Mouse (Mus musculus) thymus, adult 18-20 months (tissue): ENCODE results near the gene Lpin2.

Experiments
- DNase-seq, 2 experiments: peaks; one replicate each; pipeline ENCODE4 v3.0.0; 2022; ENCODE audit warnings: mixed read lengths in 2 of 2

The Lpin2 gene

GRCm38 (mm10) chr17:71177336-71177735 is 5.0 kb upstream of the Lpin2 start:
- no peak for DNase-seq

DNA sequence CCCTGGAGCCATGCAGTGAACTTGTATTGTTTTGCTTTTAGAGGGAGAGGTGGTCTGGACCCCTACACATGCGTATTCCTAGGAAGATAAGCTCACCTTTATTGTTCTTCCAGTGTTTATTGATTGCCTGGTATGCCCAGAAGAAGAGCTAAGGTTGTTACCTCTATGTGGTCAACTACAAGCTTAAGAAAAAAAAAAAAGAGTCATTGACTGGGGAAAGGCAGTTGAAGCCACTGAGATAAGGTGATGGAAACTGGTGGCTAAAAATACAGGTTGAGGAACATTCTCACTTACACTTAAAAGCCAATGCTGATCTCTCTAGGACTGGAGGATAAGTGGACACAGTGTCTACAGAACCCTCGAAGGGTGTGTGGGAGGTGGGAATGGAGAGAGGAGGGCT is 4.4 kb upstream of the Lpin2 start:
- no peak for DNase-seq

DNA sequence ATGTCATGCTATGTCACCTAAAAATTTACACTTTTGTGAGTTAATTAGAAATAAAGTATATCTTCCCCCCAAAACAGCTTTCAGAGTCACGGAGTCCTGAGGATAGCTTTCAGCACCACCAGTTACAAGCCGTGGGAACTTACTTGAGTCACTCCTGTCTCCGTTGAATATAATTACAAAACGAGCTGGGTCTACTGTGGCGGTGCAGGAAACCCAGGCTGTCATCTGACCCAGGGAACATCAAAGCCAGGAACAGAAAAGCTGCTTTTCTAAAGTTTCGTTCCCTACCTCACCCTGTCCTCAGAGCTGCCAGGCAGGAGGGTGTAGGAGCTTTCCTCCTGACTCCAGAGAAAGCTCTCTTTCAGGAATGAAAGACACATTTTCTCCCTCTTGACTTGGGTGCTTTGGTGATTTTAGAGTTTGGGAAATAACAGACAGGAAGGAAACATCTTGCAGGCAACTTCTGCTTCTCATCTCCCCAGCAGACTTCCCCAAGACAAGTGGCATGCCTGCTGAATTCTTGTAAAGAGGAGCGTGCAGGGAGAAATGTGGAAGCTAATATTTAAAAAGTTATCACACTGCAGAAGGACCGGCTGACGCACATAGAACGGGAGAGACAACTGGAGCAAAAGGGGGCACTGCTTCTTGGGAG is 3.7 kb upstream of the Lpin2 start:
- no peak for DNase-seq

GRCm38 (mm10) chr17:71179551-71180309 is 2.6 kb upstream of the Lpin2 start:
- no peak for DNase-seq

- DNase-seq, result no peak
Measured at GRCm38 (mm10) chr17:71180601-71181000, 1.8 kb upstream of the Lpin2 start.

DNA sequence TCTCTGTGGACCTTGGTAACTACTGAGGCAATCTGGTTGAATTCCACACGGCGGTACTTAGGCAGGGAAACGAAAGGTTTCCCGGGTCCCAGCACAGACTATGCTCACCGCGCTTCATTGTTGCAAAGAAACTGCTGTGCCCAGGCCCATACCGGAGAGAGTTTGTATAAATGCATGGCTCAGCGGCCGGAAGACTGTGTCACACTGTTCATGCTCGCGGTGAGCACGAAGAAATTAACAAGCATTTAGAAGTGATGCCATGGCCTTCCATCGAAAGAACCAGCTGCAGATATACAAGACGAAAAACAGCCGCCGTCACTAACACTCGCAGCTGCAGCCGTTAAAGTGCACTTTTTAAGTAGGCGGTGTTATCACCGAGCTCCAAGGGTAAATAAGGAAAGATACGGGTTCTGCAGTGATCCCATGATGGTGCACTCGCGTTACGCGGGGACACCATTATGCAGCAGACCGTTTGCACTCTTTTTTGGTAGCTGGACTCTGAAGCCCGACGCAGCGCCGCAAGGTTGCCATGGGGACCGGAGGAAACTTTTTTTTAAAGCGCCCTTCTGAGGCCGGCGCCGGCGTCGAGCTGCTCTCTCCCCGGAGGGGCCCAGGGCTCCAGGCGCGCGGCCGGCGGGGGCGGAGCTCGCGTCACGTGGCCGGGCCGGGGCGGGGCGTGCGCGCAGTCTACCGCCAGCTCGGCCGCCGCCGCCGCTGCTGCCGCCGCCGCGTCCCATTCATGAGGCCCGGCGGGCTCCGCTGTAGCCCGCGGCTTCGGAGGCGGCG is 704 bp downstream of the Lpin2 start:
- peak; percentile 81 to 83 for DNase-seq

DNA sequence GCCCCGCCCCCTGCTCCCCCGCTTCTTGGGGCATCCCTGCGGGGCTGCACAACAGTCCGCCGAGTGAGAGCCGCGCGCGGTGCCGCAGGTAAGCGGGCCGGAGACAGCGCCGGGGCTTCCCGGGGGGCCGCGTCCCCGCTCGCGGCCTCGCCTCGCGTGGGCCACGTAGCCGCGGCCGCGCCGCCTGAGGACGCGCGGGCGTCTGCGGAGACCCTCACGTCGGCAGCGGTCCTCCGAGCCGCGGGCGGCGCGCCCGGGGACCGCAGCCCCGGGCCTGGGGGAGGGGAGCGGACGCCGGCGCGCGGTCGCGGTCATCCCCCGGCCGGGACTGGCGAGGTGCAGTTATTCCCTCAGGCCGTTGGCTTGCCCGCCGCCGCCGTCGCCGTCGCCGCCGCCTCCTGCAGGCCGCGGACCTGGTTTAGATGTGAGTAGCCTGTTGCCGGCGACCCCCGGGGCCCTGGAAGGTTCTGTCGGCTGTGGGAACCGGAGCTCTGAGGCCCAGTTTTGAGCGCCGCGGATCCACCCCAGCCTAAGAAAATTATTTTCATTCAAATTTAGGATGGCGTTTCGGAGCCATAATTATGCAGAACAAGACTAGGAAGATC is 1.4 kb downstream of the Lpin2 start:
- peak in 1 of 2 experiments; percentile 24 for DNase-seq

DNA sequence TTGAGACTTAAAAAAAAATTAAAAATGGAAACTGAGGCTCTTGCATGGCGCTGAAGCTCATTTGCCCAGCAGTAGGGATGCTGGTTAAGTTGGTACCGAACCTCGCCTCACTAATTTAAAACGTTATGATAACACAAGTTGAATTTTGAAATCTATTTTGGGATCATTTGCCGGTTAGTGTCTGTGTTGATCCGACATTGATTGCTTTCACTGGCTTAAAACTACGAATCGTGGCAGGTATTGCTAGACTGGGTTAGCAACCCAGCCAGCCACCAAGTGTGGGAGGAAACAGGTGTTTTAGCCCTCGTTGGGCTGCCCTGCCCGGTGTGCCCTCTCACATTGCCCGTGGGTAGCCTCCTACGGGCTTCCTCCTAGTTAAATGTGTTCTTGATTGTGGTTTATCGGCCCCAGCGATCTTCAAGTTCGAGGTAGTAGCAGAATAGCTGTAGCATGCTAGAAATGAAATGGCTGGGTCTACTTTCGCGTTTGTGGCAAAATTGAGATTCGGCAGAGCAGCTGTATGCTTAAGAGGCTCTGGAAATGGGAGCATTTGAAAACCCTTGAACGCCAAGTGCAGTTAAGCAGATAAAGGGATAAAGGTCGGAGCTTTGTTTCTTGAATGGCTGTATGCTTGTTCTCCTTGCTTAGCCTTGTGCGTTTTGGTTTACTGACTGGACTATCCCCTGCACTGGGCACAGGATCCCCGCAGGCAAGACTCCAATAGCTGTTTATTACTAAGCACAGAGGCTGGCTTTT is 2.2 kb downstream of the Lpin2 start:
- peak; percentile 45 to 46 for DNase-seq

- DNase-seq, result no peak
Measured at GRCm38 (mm10) chr17:71185368-71185767, 3.0 kb downstream of the Lpin2 start.

DNA sequence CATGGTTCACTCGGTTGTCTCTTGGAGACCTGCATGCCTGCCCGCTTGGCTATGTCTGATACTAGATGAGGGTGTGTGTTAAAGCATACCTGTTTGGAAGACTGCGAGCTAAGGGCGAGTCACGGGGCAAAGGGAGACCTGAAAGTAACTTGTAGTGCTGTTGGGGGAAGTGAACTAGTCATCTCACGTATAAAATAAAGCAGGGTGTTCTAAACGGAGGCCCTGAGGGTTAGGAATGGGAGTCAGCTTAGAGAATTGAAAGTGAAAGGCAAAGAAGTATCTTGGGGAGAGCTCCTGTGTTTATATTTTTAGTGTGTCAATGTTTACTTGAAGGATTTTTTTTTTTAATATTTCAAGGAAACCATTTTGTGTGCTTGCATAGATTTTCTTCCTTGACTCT is 8.2 kb downstream of the Lpin2 start:
- no peak for DNase-seq

- DNase-seq, result no peak
Measured at GRCm38 (mm10) chr17:71191063-71191462, 8.7 kb downstream of the Lpin2 start.

GRCm38 (mm10) chr17:71191651-71192419 is 9.5 kb downstream of the Lpin2 start:
- no peak for DNase-seq

DNA sequence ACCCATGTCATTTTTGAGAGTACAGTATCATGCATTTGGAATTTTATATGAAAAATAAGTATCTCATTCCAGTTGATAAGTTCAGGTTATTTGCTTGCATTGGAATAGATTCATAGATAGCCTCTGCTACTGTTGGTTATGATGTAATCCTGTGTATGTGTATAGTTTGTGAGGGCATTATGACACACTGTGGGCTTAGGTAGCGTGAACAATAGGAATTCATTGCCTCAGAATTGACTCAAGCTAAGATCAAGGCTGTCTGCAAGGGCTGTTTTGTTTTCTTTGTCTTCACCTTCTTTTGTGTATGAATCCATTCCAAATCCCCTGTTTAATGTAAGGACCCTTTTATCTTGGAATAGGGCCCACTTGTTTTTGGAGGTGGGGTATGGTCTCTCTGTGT is 10.7 kb downstream of the Lpin2 start:
- DNase-seq, result no peak

DNA sequence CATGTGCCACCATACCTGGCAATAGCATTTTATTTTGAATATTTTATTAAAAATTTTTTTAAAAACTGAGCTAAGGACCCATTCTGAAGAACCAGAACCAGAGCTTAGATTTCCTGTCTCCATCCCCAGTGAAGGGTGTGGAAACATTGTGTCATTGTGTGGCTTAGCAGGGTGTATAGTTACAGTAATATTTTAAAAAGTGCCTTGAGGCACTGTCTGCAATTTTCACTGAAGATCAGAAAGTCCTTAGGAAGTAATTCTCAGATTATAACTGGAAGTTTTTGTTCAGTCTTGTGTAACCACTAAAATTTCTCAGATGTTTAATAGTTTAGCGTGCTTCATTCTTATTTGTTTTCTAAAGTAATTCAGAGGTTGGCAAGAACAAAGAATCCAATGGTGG is 11.1 kb downstream of the Lpin2 start:
- no peak for DNase-seq

DNA sequence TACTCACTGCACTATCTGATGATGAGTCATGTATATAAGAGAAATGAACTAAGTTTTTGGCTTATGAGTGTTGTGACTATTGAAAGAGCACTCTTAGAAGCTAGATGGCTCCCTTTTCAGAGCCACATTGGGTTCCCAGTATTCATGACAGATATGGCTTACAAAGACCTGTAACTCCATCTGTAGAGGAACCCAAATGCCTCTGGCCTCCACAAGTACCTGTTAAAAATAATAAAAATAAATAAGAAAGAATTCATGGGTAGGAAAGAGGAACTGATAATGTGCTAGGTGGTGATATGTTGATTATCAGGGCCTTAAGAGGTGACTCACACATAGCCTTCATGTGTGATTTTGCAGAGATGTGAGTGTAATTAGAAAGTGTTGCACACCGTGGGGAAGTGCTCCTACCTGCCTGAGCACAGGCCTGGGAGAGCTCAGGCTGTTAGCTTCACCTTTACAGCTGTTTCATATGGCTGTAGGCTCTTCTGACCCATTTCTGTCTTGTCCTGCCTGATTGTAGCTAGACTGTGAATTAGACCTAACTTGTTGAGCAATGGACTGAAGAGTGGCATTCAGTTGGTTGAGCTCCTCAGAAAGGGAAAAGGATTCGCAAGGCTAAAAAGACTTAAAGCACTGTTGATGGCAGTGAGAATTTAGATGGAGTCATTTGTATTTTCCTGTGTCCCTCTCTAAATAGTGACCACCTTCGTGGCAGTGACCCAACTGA is 12.7 kb downstream of the Lpin2 start:
- no peak for DNase-seq

DNA sequence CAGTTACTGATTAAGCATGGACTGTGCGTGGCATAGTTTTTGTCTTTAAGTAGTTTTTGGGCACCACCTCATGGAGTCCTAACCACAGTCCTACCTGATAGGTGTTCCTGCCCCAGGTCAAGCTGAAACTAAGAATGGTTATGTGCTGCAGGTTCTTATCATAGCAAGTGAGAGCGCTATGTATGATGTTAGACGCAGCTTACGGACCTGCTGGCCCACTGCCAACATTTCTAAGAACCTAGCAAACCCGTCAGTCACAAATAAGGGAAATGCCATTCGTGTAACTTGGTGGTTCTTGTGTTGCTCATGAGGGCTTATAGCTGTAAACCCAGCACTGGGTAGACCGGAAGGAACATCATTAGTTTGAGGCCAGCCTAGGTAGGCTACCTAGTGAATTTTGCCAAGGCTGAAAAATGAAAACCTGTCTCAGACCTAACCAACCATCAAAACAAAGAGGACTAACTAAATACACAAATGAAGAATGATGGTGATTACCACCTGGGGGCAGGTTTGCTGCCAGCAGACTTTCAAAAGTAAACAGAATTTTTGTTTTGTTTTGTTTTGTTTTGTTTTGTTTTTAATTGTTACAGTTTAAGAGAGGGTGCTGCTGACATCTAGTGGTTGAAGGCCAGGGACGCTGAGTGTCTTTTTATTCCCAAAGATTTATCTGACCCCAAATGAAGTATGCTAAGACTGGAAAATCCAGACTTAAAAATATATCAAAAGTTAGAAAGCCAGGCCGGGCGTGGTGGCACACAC is 13.5 kb downstream of the Lpin2 start:
- DNase-seq, result no peak

DNA sequence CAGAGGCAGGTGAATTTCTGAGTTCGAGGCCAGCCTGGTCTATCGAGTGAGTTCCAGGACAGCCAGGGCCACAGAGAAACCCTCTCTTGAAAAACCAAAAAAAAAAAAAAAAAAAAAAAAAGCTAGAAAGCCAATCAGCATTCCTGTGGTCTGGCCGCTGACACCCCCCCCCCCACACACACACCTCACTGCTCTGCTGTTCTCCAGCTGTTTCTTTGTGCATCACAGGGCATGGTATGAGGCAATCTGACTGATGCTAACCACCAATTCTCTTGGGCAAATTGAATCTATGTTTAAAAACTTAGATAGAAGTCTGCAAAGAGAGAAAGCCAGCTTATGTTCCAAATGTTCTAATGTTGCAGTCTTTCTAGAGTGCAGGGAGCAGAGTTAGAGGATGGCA is 14.1 kb downstream of the Lpin2 start:
- DNase-seq, result no peak

GRCm38 (mm10) chr17:71199346-71199745 is 17.0 kb downstream of the Lpin2 start:
- DNase-seq, result no peak

DNA sequence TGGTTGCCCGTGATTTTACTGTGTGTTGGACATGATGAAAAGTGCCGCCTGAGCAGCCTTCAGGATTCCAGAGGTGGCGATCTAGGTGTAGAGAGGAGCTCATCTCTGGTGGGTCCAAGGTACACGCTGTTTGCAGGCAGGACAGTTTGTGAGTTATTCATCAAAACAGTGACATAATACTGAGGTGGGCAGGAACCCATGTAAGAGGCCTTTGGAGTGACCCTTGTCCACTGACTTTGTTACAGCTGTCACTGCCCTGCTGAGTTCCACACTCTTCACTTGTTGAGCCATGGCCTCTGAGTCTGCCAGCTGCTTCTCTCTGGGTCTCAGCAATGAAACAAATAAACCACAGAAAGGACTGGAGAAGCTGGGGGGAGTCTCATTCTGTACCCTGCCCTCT is 19.8 kb downstream of the Lpin2 start:
- no peak for DNase-seq
